Mouse (Mus musculus) 3T3-L1 (cell line): ENCODE measurements at regions not wholly inside any gene's neighbourhood (a gene's known extent, or its start where the extent isn't known, plus 50 kb on each side); places are given as distances from the start of the nearest gene placed in this dataset.
"Not testable (repeated sequence)": the region's sequence is repeated elsewhere in the genome, so short reads cannot be mapped to it uniquely, and the experiment has no call there.

ENCODE experiments used
- DNase-seq: peaks from one replicate; pipeline ENCODE4 v3.0.0-alpha.2; 2015; ENCODE audit warnings: low read depth, low spot score

DNA sequence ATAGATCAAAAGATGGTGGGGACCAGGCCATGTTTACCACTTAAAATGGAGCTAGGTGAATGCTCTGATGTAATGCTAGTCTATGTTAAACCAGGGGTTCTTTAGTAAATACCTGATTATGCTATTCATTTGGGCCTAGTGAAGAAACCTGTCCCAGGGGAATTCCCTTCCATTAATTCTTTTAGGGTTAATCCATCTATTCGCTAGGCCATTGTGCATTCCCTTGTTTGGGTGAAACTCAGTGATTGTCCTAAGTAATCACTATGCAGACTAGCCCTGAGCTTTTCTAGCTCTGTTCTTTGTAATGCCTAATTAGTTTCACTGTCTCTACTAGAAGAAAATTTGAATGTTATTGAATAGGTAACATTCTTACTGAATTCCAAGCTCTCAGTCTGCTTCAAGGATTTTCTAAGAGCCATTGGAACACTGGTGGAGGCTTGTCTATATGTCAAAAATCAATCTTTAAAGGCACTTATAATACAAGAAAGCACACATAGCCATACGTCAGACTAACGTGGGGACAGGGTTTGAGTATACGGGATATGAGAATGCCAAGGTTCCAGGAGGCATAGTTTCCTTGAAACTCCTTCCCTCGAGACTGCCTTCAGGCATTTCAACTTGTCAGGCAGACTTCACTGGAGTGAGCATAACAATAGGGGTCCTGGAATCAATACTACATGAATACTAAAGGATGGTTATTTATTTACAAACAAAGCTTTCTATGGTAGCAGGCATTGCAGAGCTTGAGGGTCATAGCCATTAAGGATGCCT lies 266.9 kb upstream of the 4930578C19Rik start:
- DNase-seq, result no peak

DNA sequence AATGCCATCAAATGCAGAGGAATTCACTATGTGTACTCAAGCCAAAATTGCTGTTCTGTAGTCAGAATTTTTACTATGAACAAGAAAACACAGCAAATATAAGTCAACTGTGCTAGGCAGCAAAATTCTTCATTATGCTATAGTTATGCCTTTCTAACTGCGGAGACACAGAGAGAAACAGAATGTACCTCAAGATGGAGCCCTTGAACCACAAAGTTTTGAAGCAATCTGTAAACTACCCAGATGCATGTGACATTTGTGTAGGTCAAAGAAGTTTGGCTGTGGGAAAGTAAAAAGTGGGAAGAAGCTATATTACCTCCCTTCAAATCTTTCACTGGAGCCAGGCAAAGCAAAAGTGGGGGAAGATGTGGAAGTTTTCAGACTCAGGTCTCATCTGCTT lies 226.0 kb upstream of the 4930578C19Rik start:
- peak; percentile 76 for DNase-seq

DNA sequence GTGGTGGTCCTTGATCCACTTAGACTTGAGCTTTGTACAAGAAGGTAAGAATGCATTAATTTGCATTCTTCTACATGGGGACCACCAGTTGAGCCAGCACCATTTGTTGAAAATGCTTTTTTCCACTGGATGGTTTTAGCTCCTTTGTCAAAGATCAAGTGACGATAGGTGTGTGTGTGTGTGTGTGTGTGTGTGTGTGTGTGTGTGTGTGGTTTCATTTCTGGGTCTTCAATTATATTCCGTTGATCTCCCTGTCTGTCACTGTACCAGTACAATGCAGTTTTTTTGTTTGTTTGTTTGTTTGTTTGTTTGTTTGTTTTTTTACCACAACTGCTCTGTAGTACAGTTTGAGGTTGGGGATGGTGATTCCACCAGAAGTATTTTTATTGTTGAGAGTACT lies 206.1 kb upstream of the 4930578C19Rik start:
- DNase-seq, result not testable (repeated sequence)

DNA sequence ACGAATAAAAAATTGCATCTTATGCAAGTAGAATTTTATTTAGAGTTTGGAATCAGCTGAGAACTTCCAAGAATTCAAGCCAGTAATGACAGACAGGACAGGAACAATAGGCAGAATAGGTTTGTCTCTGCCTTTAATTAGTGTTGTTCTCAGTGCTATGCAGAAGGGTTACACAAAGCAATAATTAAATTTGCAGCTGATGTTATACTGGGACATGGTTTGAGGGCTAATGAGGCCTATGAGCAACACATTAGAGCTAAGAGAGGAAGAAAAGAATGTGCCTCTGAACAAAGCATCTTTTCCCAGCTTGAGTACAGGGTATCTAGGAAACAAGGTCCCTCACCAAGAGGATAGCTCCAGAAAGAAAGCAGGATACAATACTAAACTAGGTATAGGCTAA lies 201.9 kb upstream of the 4930578C19Rik start:
- DNase-seq, result no peak

DNA sequence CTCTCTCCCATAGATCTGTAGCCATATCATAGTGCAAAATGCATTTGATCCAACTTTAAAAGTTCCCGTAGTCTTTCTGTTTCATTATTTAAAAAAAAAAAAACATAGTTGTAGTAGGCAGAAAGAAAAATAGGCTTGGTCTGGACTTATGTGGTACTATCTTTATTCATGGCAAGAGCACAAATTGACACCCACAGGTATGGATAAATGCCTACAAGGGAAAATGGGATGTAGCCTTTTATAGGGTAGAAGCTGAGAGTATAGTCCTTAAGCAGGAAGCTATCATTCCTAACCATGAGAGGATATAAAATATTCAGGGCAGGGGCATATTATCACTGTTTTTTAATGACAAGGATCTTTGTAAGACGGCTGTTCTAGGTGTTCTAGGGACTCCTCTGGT lies 157.4 kb upstream of the 4930578C19Rik start:
- no peak for DNase-seq
